Mouse (Mus musculus): ENCODE results near the gene Dync1li1. TPM values are rescaled to one million over a fixed set of nuclear protein-coding genes. Genes with fewer than 3 reads are reported as not detected.
"Not testable (repeated sequence)": the region's sequence is repeated elsewhere in the genome, so short reads cannot be mapped to it uniquely, and the experiment has no call there.

Gene Dync1li1
- polyA plus RNA-seq, 1 experiment: 64.9 TPM

GRCm38 (mm10) chr9:114680531-114680930, 8.1 kb upstream of the Dync1li1 start:
- 19% methylated on average over 6 of the region's 6 CpGs for WGBS
- no peak for TF ChIP-seq POLR2A (IDR thresholded peaks at IDR 0.05; ENCODE audit: borderline replicate concordance, insufficient read depth, low read length)
- TF ChIP-seq CTCF (IDR thresholded peaks at IDR 0.05; ENCODE audit: borderline replicate concordance, insufficient read depth, low read depth, low read length): no peak
- H3K27me3 ChIP-seq (ENCODE audit: control insufficient read depth, insufficient read depth, low read length): no peaks in the 10 kb centered on the region
- peak; percentile 55 to 62 for DNase-seq
- H3K4me3 ChIP-seq (replicated peaks; ENCODE audit: insufficient read depth, low read depth, low read length): no peak overlapping the region
- peak overlapping the region; percentile 91 for H3K27ac ChIP-seq (ENCODE audit: insufficient read depth, low read length)
- H3K4me1 ChIP-seq (ENCODE audit: control insufficient read depth, insufficient read depth, low read length): peaks cover 13% of the 10 kb centered on the region

- Histone ChIP-seq H3K4me1 (ENCODE audit: control insufficient read depth, insufficient read depth, low read length) (peaks cover 13% of the 10 kb centered on the region), H3K27me3 (ENCODE audit: control insufficient read depth, insufficient read depth, low read length) (no peaks in the 10 kb centered on the region), H3K27ac (ENCODE audit: insufficient read depth, low read length) (no peak overlapping the region), H3K4me3 (replicated peaks; ENCODE audit: insufficient read depth, low read depth, low read length) (no peak overlapping the region)
- DNase-seq: no peak
- 87% methylated on average over 4 of the region's 4 CpGs for WGBS
- TF ChIP-seq CTCF (IDR thresholded peaks at IDR 0.05; ENCODE audit: borderline replicate concordance, insufficient read depth, low read depth, low read length) (no peak), POLR2A (IDR thresholded peaks at IDR 0.05; ENCODE audit: borderline replicate concordance, insufficient read depth, low read length) (no peak)
Measured at GRCm38 (mm10) chr9:114682193-114682592, 6.4 kb upstream of the Dync1li1 start.

GRCm38 (mm10) chr9:114686245-114686644, 2.3 kb upstream of the Dync1li1 start:
- Histone ChIP-seq H3K27me3 (ENCODE audit: control insufficient read depth, insufficient read depth, low read length) (no peaks in the 10 kb centered on the region), H3K4me3 (replicated peaks; ENCODE audit: insufficient read depth, low read depth, low read length) (no peak overlapping the region), H3K27ac (ENCODE audit: insufficient read depth, low read length) (no peak overlapping the region), H3K4me1 (ENCODE audit: control insufficient read depth, insufficient read depth, low read length) (peaks cover 5% of the 10 kb centered on the region; the same call in 1 of the 2 replicates)
- no peak for TF ChIP-seq CTCF (IDR thresholded peaks at IDR 0.05; ENCODE audit: borderline replicate concordance, insufficient read depth, low read depth, low read length)
- no peak for TF ChIP-seq POLR2A (IDR thresholded peaks at IDR 0.05; ENCODE audit: borderline replicate concordance, insufficient read depth, low read length)
- 94% methylated on average over 7 of the region's 7 CpGs for WGBS
- DNase-seq: no peak

GRCm38 (mm10) chr9:114687639-114688038, 951 bp upstream of the Dync1li1 start:
- WGBS: 58% methylated on average over 13 of the region's 13 CpGs

GRCm38 (mm10) chr9:114688953-114689407, 390 bp downstream of the Dync1li1 start:
- Histone ChIP-seq H3K4me3 (replicated peaks; ENCODE audit: insufficient read depth, low read depth, low read length) (peak overlapping the region; percentile 90), H3K4me1 (ENCODE audit: control insufficient read depth, insufficient read depth, low read length) (peaks cover 10% of the 10 kb centered on the region), H3K27me3 (ENCODE audit: control insufficient read depth, insufficient read depth, low read length) (no peaks in the 10 kb centered on the region), H3K27ac (ENCODE audit: insufficient read depth, low read length) (peak overlapping the region; percentile 85)
- DNase-seq: no peak
- WGBS: 0% methylated on average over 50 of the region's 50 CpGs
- no peak for TF ChIP-seq POLR2A (IDR thresholded peaks at IDR 0.05; ENCODE audit: borderline replicate concordance, insufficient read depth, low read length)
- TF ChIP-seq CTCF (IDR thresholded peaks at IDR 0.05; ENCODE audit: borderline replicate concordance, insufficient read depth, low read depth, low read length): no peak

More at GRCm38 (mm10) chr9:114687639-114688038, 951 bp upstream of the Dync1li1 start:
- Histone ChIP-seq H3K27ac (ENCODE audit: insufficient read depth, low read length) (no peak overlapping the region), H3K27me3 (ENCODE audit: control insufficient read depth, insufficient read depth, low read length) (no peaks in the 10 kb centered on the region), H3K4me3 (replicated peaks; ENCODE audit: insufficient read depth, low read depth, low read length) (peak overlapping the region; percentile 83), H3K4me1 (ENCODE audit: control insufficient read depth, insufficient read depth, low read length) (peaks cover 10% of the 10 kb centered on the region)
- DNase-seq: no peak
- TF ChIP-seq POLR2A (IDR thresholded peaks at IDR 0.05; ENCODE audit: borderline replicate concordance, insufficient read depth, low read length) (no peak), CTCF (IDR thresholded peaks at IDR 0.05; ENCODE audit: borderline replicate concordance, insufficient read depth, low read depth, low read length) (no peak)

GRCm38 (mm10) chr9:114690119-114690601, 1.6 kb downstream of the Dync1li1 start:
- no peak for DNase-seq
- TF ChIP-seq CTCF (IDR thresholded peaks at IDR 0.05; ENCODE audit: borderline replicate concordance, insufficient read depth, low read depth, low read length) (no peak), POLR2A (IDR thresholded peaks at IDR 0.05; ENCODE audit: borderline replicate concordance, insufficient read depth, low read length) (no peak)
- 2% methylated on average over 10 of the region's 10 CpGs for WGBS

GRCm38 (mm10) chr9:114691112-114691511, 2.5 kb downstream of the Dync1li1 start:
- H3K27ac ChIP-seq (ENCODE audit: insufficient read depth, low read length): no peak overlapping the region
- peaks cover 10% of the 10 kb centered on the region for H3K4me1 ChIP-seq (ENCODE audit: control insufficient read depth, insufficient read depth, low read length)
- no peak overlapping the region for H3K4me3 ChIP-seq (replicated peaks; ENCODE audit: insufficient read depth, low read depth, low read length)

More at GRCm38 (mm10) chr9:114690119-114690601, 1.6 kb downstream of the Dync1li1 start:
- Histone ChIP-seq H3K4me3 (replicated peaks; ENCODE audit: insufficient read depth, low read depth, low read length) (peak overlapping the region; percentile 53), H3K27ac (ENCODE audit: insufficient read depth, low read length) (no peak overlapping the region), H3K27me3 (ENCODE audit: control insufficient read depth, insufficient read depth, low read length) (no peaks in the 10 kb centered on the region), H3K4me1 (ENCODE audit: control insufficient read depth, insufficient read depth, low read length) (peaks cover 10% of the 10 kb centered on the region)

GRCm38 (mm10) chr9:114695662-114696061, 7.1 kb downstream of the Dync1li1 start:
- H3K4me3 ChIP-seq (replicated peaks; ENCODE audit: insufficient read depth, low read depth, low read length); H3K27ac ChIP-seq (ENCODE audit: insufficient read depth, low read length); DNase-seq; H3K4me1 ChIP-seq (ENCODE audit: control insufficient read depth, insufficient read depth, low read length); H3K27me3 ChIP-seq (ENCODE audit: control insufficient read depth, insufficient read depth, low read length): not testable (repeated sequence)
- 91% methylated on average over 8 of the region's 8 CpGs for WGBS

More at GRCm38 (mm10) chr9:114691112-114691511, 2.5 kb downstream of the Dync1li1 start:
- TF ChIP-seq POLR2A (IDR thresholded peaks at IDR 0.05; ENCODE audit: borderline replicate concordance, insufficient read depth, low read length) (no peak), CTCF (IDR thresholded peaks at IDR 0.05; ENCODE audit: borderline replicate concordance, insufficient read depth, low read depth, low read length) (no peak)
- no peaks in the 10 kb centered on the region for H3K27me3 ChIP-seq (ENCODE audit: control insufficient read depth, insufficient read depth, low read length)
- no peak for DNase-seq

Data from cerebellum, adult 2 months (tissue).